Mouse (Mus musculus) embryo, embryonic 10.5 days (tissue): ENCODE measurements around the gene Pbx3.

Experiments
- DNase-seq: peaks from one replicate; pipeline ENCODE4 v3.0.0-alpha.2; 2015; ENCODE audit warnings: low spot score

The Pbx3 gene

DNA sequence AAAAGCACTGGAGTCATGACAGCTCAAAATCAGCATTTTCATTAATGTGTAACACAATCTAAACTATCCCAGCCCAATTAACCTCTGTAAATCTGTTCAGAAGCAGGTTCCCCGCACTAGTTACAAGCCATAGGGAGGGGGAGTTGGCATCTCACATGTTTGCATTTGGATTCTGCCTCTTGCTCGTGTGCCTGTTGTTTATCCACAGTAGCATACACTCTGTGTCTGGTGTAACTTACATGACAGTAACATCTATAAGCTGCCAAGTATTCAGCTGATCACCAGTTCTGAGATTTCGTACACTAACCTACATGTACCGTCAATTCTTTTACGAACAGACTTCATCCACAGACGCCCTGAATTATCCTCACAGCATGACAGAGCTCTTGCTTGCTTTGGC, 147.5 kb downstream of the Pbx3 start:
- no peak for DNase-seq

DNA sequence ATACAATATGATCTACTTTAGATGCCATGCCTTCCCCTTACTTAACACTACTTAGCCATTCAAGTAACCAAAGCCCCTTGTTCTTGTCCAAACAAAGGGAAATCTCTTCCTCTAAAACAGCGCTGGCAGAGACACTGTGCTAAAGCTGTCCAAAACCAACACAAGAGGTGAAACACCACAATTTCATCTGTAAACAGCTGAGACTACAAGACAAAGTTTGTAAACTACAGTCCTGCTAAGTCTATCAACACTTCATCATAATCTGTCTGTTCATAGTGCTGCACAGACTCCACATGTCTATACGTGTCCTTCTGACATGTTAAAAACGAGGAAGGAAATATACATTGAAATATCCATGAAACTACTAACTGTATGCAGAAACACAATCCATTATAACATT, 151.5 kb downstream of the Pbx3 start:
- no peak for DNase-seq

DNA sequence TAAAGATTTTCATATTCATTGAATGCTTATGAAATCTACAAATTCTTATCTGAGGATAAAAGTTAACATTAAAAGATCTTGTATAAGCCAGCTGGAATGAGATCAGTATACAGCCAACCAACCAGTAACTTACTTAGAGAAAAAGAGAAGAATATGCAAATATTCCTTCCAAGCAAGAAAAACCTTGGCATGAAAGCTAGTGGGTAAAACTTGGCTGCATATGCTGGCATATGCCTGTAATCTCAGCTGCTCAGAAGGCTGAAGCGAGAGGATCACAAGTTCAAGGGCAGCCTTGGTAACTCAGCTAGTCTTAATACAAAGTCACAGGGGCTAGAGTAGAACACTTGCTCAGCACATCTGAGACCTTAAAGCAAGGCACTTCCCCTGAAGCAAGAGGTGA, 153.8 kb downstream of the Pbx3 start:
- DNase-seq, result no peak

DNA sequence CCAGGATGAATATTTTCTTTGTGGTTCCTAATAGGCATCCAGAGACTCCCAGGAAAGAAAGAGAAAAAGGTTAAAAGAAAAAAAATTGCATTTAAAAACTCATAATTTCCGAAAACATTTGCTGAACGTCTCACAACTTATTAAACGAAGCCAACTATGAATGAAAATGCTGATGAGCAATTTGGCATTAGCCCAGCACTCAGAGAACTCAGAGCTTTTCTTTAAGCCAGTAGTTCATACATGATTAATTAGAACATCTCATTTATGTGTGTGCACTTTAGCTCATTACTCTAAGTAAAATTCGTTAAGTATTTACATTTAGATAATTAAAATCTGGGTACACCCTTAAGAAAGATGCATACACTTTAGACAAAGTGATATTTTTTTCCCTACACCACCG, 155.3 kb downstream of the Pbx3 start:
- no peak for DNase-seq

DNA sequence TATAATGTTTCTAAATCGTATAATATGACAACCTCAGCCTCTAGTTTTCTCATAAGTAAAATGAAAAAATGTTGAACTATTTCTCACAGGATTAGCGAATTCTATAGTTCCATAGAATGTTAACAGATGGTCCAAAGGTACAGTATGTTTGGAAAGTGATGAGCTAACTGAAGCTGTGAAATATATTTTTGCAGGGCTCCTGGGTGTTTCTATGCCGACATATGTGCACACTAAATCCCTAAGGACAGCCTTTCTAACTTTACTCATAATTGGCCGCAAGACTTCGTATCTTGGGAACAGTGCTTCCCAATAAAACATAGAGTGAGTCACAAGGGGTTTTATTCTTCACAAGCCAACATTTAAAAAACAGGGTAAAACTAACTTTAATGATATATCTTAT, 157.4 kb downstream of the Pbx3 start:
- no peak for DNase-seq

DNA sequence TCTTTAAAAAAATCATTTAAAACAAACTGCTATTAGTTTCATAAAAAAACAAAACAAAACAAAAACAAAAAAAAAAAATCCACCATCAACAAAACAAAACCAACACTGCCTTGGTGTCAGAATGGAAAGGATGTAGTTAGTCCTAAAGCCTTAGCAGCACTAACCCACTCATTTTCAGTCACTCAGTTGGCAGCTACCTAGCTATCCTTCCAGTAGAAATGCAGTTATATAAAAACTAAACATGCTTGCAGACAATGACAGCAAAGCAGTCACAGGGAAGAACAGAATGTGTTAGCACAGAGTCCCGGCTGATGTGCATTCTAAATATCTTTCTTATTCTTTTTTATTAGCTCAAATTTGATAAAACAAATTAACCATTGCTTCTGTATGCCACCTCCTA, 160.5 kb downstream of the Pbx3 start:
- no peak for DNase-seq

DNA sequence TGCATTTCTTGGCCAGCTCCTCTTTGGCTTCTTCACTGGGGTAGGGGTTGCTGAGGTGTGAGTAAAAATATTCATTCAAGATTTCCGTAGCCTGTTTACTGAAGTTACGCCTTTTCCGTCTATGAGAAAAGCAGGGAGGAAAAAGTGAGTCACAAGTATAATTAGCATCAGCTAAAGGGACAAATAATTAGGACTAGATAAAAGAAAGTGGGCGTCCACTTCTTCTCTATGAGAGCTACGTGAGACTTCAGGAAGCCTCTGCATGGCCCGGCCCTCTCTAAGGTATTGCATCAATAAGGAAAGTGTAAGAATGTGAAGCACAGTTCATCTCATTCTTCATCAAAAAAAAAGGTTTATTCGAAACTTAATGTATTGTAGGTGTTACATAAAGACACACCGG, 168.1 kb downstream of the Pbx3 start:
- no peak for DNase-seq

DNA sequence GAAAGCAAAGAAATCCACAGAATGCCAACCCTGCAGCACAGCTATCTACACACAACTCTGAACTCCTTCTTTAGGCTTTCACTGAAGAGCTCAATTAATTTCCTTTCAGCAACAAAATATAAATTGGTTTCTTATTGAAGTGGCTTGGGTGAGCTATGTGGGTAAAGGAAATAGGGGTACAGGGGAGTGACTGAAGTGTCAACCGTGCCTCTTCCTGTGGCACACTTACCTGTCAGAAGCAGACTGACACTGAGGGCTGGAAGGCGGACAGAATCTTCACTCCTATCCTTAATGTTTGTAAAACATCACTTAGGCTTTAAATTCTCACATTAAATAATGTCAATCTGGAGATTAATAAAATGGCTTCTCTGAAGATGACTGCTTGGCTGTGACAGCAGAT, 168.6 kb downstream of the Pbx3 start:
- DNase-seq, result no peak

DNA sequence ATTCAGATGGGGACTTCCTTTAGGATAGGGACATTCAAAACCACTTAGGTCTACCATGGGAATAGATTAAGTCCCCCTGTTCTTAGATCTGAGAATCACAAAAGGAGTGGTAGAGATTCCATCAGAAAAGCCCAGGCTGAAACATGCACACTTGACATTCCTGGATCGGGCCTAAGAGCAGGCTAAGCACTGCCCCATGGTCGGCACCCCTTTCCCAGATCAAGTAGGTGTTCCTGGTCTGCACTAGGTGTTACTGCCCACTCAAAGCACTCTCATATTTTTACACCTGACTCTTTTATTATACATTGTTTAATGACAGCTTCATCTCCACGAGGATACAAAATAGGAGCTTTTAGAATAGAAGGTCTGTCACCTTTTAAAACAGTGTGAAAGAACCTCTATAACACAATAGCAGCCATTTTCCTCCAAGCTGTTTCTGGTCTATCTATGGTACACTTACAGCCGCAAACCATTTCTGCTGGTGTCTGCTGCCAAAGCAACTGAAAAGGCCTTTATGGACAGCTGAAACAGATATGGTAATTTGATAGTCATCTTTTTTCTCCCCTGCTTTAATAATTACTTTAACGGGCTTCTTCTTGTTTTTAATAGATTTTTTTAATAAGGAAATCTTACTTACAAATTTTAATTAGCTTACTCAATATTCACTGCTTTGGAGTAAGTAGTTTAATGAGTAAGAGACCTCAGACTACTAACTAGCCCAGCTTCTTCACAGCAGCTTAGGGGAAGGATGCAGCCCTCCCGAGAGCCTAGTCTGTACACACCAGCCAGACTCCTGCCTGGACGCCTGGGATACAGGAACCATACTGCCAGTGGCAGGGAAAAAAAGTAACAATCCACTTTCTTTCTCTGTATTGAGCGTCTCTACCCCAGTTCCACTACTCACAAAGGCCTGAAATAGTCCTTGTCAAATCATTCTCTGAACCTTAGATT, 178.8 kb downstream of the Pbx3 start:
- DNase-seq, result no peak

DNA sequence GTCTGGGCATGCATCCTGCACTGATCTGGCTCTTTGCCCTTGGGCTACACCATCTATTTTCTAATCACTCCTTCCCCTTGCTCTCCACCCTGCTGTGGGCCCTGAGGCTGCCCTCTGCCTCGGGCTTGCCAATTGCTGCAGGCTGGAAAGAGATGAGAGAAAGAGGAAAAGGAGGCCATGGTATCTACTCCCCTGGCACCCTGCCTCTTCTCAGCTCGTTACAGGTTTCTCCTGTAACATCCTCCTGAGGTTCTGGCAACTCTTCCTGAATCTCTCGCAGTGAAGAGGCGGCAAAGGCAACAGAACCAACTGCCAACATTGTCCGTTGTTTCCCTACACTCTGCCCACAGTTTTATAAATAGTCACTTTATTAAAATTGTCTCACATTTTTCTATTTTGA, 179.7 kb downstream of the Pbx3 start:
- DNase-seq, result no peak

DNA sequence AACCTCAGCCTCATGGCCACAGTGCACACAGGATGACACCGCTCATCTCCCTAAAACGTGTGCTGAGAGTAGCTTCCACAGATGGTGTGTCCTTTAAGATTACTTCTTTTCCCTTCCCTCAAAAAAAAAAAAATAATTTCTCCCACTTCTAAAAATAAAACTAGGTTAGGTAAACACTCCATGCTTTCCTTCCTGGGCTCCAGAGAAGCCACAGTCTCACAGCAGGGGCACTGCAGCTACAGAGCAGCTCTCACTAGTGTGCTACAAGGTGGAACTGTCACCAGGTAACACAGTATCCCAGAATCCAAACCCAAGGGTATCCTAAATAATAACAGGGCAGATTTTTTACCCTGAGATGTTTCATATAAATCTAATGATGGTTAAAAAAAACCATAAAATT, 185.6 kb downstream of the Pbx3 start:
- no peak for DNase-seq

DNA sequence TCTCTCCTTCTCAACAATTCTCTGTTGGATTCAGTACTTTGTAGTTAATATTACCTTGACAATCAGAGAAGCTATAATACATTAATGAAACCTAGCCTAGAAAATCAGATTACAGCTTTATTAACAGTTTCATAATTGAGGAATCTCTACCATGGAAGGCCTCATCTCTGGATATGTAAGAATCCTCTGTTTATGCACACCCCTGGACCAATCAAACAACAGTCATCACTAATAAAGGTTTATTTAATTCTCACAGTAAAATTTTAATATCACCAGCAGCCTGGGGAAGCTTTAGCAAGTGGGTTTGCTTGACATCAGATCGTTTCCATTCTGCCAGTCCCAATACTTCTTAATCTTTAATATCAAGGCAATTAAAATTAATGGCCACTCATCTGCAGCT, 191.3 kb downstream of the Pbx3 start:
- DNase-seq, result no peak

DNA sequence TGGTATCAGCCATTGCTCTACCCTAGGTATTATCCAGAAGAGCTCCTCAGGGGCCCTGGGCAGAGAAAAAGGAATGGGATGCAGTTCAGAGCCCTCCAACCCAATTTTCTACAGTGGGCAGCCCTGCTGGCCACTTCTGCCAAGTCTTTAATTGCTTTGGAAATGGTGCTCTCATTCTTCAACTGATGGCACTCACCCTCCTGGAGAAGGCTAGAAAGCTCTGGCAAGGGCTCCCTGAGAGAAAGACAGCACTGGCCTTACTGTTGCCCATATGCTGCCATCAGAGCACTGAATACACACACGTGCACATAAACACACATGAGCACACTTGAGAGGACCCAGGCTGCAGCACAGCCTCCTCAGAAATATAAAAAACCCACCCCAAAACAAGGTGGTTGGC, 193.6 kb downstream of the Pbx3 start:
- DNase-seq, result no peak

DNA sequence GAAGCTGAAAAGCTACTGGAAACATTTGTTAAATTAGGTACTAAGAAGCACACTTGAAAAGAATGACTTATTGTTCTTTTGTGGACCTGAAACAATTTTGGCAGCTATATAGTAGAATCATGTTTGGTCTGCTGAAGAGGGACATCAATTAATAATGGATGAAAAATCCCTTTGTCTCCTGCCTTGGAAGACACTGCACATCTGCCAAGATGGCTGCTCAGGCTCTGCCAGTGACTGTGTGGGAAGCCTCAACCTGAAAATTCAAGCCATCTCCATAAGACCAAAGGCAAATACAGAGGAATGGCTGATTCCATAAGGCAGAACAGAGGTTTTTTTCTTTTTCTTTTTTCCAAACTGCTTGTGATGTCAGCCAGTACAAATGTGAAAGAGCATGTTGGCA, 194.3 kb downstream of the Pbx3 start:
- no peak for DNase-seq

DNA sequence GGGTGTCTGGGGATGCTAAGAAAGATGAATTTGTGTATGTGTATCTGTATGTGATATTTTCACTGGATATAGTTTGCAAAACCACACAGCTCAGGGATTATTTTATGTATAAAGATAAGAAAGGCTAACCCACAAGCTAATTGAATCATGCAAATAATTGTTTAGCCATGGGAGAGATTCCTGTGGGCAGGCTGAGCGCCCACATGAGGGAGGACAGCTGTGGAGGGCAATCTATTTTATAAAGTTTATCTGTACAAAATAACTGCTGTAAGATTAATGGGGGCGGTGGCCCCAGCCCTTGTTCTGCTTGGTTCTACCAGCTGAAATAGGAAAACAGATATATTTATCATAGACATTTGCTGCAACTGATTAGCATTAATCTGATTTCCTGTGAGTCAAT, 202.5 kb downstream of the Pbx3 start:
- no peak for DNase-seq

DNA sequence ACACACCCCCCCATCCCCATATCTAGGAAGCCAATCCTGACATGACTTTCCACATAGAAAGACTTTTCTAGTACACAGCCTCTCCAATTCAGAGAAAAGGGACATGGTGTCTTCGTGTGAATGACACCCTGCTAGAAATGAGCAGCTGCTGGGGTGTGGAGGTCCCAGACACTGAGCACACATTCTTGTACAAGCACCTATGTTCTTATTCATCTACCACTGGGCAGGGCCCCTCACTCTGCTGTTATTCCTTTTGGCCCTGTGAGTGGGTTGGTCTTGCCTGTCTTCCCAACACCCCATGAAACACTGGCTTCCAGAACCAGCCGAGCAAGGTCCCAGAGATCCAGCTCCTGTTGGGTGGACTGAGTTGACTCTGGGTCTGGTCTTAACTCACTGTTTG, 203.3 kb downstream of the Pbx3 start:
- DNase-seq, result no peak

DNA sequence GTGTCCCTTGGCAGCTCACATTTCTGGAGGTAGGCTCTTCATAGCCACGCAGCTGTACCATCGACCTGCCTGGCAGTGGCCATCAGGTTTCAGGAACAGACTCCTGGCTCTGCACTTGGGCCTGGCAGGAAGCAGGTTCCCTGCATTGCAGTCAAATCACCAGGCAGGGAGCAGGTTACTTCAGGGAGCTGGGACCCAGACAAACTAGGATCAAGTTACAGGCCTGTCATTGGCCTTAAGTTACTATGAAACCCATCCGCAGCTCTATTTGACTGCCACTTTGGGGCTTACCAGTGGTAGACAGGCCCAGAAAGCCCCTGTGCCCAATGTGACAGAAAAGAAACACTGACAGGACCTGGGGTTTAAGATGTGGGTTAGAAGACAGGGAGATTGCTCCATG, 204.8 kb downstream of the Pbx3 start:
- no peak for DNase-seq

DNA sequence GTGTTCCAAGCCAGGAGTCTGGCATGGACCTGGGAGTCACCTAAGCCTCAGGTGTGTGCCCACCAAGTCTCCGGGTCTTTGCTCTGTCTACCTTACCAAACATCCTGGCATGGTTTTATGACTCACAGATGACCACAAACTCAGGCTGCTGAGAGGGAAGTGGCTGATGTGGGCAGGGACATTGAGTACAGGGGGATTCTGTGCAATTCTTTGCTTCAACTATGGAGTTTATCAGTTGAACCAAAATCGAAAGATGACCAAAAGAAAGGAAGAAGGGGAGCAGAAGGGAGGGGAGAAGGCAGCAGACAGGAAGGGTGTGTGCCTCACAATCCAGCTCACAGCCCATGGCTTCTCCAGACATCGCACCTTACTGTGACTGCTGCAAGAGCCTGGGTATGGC, 210.5 kb downstream of the Pbx3 start:
- DNase-seq, result no peak

DNA sequence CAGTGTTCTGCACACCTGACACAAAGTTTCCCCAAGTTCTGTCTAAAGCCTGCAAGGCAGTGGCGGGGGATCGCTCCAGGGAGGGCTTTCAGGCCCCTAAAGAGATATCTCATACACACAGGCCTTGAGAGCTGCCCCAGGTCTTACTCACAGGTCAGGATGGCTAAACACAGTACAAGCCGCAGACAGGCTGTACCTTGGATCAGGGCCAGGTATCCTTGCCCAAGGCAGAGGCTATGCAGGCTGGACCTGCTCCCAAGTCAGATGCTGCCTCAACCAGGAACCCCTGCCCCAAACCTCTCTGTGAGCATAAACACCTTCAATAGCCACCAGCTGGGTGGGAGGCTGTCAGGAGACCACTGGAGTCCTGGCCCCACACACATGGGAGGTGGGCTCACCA, 215.2 kb downstream of the Pbx3 start:
- DNase-seq, result no peak

DNA sequence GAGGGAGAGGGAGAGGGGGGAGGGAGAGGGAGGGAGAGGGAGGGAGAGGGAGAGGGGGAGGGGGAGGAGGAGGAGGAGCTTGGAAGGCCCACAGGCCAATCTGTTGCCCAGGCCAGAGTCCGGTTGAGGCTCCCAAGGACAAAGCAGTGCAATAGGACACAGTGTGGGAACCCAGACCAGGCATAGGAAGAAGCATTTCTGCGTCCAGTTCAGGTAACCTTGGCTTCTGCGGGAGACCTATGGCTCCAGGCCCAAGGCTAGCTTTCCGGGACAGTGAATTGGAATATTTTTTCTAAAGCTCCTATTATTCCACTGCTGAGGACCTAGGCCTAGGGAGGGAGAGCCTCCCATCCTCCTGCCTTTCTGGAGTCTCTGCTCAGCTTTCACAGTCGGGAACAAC, 218.1 kb downstream of the Pbx3 start:
- no peak for DNase-seq

DNA sequence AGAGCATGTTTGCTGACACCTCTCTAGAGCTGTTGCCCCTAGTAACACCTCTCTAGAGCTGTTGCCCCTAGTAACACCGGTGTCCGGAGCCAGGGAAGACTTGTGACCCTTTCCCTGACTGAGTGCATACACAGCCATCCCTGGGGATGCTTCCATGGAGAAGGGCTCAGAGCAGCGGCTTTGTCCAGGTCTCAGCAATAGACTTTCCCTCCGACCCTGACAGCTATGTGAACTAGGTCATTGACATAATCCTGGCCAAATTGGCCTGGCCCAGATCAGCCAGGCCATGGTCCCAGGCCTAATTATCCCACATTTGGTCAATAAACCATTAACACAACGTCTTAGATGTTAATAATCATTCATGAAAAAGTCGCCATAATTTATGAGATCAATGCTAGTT, 219.6 kb downstream of the Pbx3 start:
- DNase-seq, result no peak

DNA sequence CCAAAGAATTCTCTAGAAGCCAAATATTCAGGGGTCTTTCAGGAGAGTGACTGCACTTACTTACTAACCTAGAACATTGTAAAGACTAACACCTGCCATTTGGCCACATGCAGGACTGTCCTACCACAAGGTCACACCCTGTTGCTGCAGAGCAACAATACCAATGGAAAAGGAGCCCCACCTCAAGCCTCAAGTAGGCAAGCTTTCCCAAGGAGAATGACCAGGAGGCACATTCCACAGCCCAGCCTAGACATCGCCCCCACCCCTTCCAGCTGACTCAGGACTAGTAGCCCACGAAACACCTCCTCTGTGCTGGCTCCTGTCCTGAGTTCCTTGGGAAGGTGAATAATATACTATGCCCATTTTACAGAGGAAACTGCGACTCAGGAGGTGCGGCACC, 222.4 kb downstream of the Pbx3 start:
- DNase-seq, result no peak

DNA sequence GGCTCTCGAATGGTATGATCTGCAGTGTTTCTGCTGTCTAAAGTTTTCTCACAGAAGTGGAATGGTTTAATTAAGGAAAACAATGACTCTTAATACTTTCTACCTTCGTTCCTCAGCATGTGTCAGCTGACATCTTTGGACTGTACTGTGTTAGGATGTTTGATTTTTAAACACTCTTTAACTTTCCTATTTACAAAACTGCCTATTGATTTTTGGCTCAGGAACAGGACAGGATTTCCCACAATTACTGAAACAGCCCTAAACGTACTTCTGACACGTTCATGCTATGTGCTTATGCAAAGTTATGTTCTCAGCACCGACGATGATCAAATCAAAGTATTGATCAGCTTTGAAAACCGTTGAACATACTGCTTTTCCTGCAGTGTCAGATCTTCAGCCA, 224.7 kb downstream of the Pbx3 start:
- DNase-seq, result no peak

DNA sequence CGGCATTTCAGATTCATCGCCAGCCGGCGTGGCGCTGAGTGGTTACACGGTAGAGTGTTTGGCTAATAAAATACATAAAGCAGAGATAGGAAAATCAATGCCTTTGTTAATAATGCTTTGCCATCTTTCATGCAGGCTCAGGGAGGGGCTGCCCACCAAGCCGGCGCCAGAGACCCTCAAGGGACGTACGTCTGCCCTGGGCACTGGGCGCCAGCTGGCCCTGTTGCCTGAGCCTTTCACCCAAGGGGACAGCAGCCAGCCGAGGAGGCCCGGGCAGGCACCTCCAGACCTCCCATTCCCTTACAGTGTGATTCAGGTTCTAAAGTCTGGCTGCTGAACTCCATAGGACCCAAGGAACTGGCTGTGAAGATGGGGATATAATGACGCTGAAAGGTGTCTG, 225.5 kb downstream of the Pbx3 start:
- DNase-seq, result no peak
